Mouse (Mus musculus): ENCODE data around the gene Sp2. TPM values are rescaled to one million over a fixed set of nuclear protein-coding genes. Genes with fewer than 3 reads are reported as not detected.

The Sp2 gene
- total and polyA plus RNA-seq, 3 experiments = 1.1 to 21.0 (median 2.8) TPM

GRCm38 (mm10) chr11:97009198-97009790 lies 26.5 kb upstream of the Sp2 start:
- no peak overlapping the region for H3K27ac ChIP-seq (ENCODE audit: insufficient read depth, low read depth)
- dilution Hi-C loops (cut with MboI; ENCODE audit: extremely low pct_ligation_motif_present, extremely low pct_unique_long_range_greater_than_20kb, low sequenced_read_pairs) (no loop called here), in situ Hi-C loops (cut with MboI; ENCODE audit: low pct_ligation_motif_present, low pct_unique_long_range_greater_than_20kb, low sequenced_read_pairs) (no loop called here)
- no peaks in the 10 kb centered on the region for H3K27me3 ChIP-seq (replicated peaks)
- no peak overlapping the region for H3K4me2 ChIP-seq (ENCODE audit: insufficient read depth, low read depth, poor library complexity, severe bottlenecking)
- DNase-seq (ENCODE audit: extremely low read depth) = peak; percentile 64
- no peak overlapping the region for H3K9ac ChIP-seq (ENCODE audit: insufficient read depth, low read depth)
- peaks cover 42 to 72% of the 10 kb centered on the region in 2 experiments for H3K4me1 ChIP-seq (ENCODE audit: control insufficient read depth in 1 of 2, insufficient read depth in 2 of 2)
- no peaks in the 10 kb centered on the region for H3K36me3 ChIP-seq (replicated peaks in 1 of 2; ENCODE audit: control insufficient read depth in 1 of 2, insufficient read depth in 1 of 2, low read length in 1 of 2)
- TF ChIP-seq HCFC1 (IDR thresholded peaks at IDR 0.05; ENCODE audit: low read depth, low read length) (no peak; the same call in 1 of the 2 replicates), ZC3H11A (IDR thresholded peaks at IDR 0.05; ENCODE audit: low read depth, low read length) (no peak), MAZ (IDR thresholded peaks at IDR 0.05; ENCODE audit: low read depth, low read length) (0 out of 2 replicates have a peak, but pooled peaks have one; percentile 38), ZMIZ1 (IDR thresholded peaks at IDR 0.05; ENCODE audit: low read depth, low read length) (no peak), JUND (conservative IDR thresholded peaks at IDR 0.05; ENCODE audit: low read depth, low read length) (no peak), NRF1 (IDR thresholded peaks at IDR 0.05; ENCODE audit: low read depth, low read length) (peak; percentile 55), NELFE (IDR thresholded peaks at IDR 0.05; ENCODE audit: low read depth, low read length) (no peak), ZNF384 (IDR thresholded peaks at IDR 0.05; ENCODE audit: low read depth, low read length) (no peak), MAX (IDR thresholded peaks at IDR 0.05; ENCODE audit: low read length) (no peak), RAD21 (IDR thresholded peaks at IDR 0.05; ENCODE audit: low read depth, low read length) (no peak), MEF2A (IDR thresholded peaks at IDR 0.05; ENCODE audit: borderline replicate concordance, low read depth, low read length) (no peak; the same call in 1 of the 2 replicates), KAT2A (IDR thresholded peaks at IDR 0.05; ENCODE audit: insufficient replicate concordance, low read length) (no peak), BHLHE40 (IDR thresholded peaks at IDR 0.05; ENCODE audit: low read depth, low read length) (peak; percentile 85), USF2 (conservative IDR thresholded peaks at IDR 0.05; ENCODE audit: low read depth, low read length) (no peak), POLR2AphosphoS2 (IDR thresholded peaks at IDR 0.05; ENCODE audit: low read depth, low read length) (no peak), ETS1 (conservative IDR thresholded peaks at IDR 0.05; ENCODE audit: low read depth, low read length) (peak; percentile 74), GABPA (IDR thresholded peaks at IDR 0.05; ENCODE audit: insufficient replicate concordance, low read depth, low read length) (no peak), CHD1 (IDR thresholded peaks at IDR 0.05; ENCODE audit: low read depth, low read length) (no peak), PAX5 (IDR thresholded peaks at IDR 0.05; ENCODE audit: low read length) (no peak), MAFK (IDR thresholded peaks at IDR 0.05; ENCODE audit: insufficient replicate concordance, low read length) (no peak), SIN3A (IDR thresholded peaks at IDR 0.05; ENCODE audit: low read length) (no peak), TBP (conservative IDR thresholded peaks at IDR 0.05; ENCODE audit: low read depth, low read length) (peak; percentile 86), EP300 (IDR thresholded peaks at IDR 0.05; ENCODE audit: low read length) (peak; percentile 3; the same call in 1 of the 2 replicates), JUN (IDR thresholded peaks at IDR 0.05; ENCODE audit: insufficient read depth, low read depth, low read length) (no peak), MYC (IDR thresholded peaks at IDR 0.05; ENCODE audit: low read depth, low read length) (no peak), CTCF (conservative IDR thresholded peaks at IDR 0.05 in 1 of 2, IDR thresholded peaks at IDR 0.05 in 1 of 2; ENCODE audit: low read depth in 2 of 2, low read length in 2 of 2) (no peak), E2F4 (IDR thresholded peaks at IDR 0.05; ENCODE audit: insufficient replicate concordance, low read depth, low read length) (no peak), ELF1 (IDR thresholded peaks at IDR 0.05; ENCODE audit: low read depth, low read length) (peak; percentile 61), ZKSCAN1 (IDR thresholded peaks at IDR 0.05; ENCODE audit: borderline replicate concordance, low read depth, low read length) (no peak), MXI1 (IDR thresholded peaks at IDR 0.05; ENCODE audit: low read depth, low read length) (0 out of 2 replicates have a peak, but pooled peaks have one; percentile 26), RCOR1 (conservative IDR thresholded peaks at IDR 0.05; ENCODE audit: low read depth, low read length) (no peak), CHD2 (IDR thresholded peaks at IDR 0.05; ENCODE audit: low read length) (no peak), UBTF (IDR thresholded peaks at IDR 0.05; ENCODE audit: low read depth, low read length) (peak; percentile 94), IRF4 (IDR thresholded peaks at IDR 0.05; ENCODE audit: low read depth, low read length) (peak; percentile 9; the same call in 1 of the 2 replicates), USF1 (IDR thresholded peaks at IDR 0.05; ENCODE audit: low read depth, low read length) (no peak), POLR2A (IDR thresholded peaks at IDR 0.05; ENCODE audit: low read depth, low read length) (no peak), TCF12 (IDR thresholded peaks at IDR 0.05; ENCODE audit: low read depth, low read length) (peak; percentile 38; the same call in 1 of the 2 replicates), SMC3 (IDR thresholded peaks at IDR 0.05; ENCODE audit: low read depth, low read length) (no peak)
- H3K79me2 ChIP-seq (replicated peaks; ENCODE audit: control insufficient read depth, extremely low read depth, insufficient read depth, poor library complexity, severe bottlenecking) = no peaks in the 10 kb centered on the region
- H3K9me3 ChIP-seq (replicated peaks; ENCODE audit: low read length) = no peaks in the 10 kb centered on the region
- H3K4me3 ChIP-seq (replicated peaks in 1 of 3; ENCODE audit: low read depth in 2 of 3, low read length in 2 of 3, poor library complexity in 1 of 3) = no peak overlapping the region

Data from CH12.LX (cell line).